Mouse (Mus musculus): ENCODE data around the gene Coro2b. TPM values are rescaled to one million over a fixed set of nuclear protein-coding genes. Genes with fewer than 3 reads are reported as not detected.
"Not testable (repeated sequence)": the region's sequence is repeated elsewhere in the genome, so short reads cannot be mapped to it uniquely, and the experiment has no call there.

The Coro2b gene
- polyA plus RNA-seq, 1 experiment from 2014 or later, result 6.2 TPM

DNA sequence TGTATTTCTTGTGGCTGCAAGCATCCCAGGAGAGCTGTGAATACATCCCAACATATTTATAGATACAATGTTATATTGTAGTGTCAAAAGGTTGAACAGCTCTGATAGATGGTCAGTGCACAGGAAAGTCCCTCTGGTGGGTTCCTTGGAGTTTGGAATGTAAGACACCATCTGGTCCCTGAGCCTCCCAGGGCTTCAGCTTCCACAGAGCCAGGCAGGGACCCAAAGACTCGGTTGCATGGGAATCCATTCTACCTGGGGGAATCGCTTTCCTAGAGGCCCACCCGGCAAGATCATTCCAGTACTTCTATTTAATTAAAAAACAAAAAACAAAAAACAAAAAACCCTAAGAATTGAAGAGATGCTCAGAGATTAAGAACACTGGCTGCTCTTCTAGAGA is 78.4 kb downstream of the Coro2b start:
- H3K4me1 ChIP-seq, result peaks cover 16% of the 10 kb centered on the region
- no peaks in the 10 kb centered on the region for H3K27me3 ChIP-seq (ENCODE audit: low read depth, poor library complexity, severe bottlenecking)
- no peaks in the 10 kb centered on the region for H3K36me3 ChIP-seq
- H3K4me3 ChIP-seq, result no peak overlapping the region
- no peak for DNase-seq (ENCODE audit: low spot score)
- H3K27ac ChIP-seq, result no peak overlapping the region
- 88% methylated on average over 3 of the region's 3 CpGs for WGBS
- no peaks in the 10 kb centered on the region for H3K9me3 ChIP-seq (replicated peaks)

DNA sequence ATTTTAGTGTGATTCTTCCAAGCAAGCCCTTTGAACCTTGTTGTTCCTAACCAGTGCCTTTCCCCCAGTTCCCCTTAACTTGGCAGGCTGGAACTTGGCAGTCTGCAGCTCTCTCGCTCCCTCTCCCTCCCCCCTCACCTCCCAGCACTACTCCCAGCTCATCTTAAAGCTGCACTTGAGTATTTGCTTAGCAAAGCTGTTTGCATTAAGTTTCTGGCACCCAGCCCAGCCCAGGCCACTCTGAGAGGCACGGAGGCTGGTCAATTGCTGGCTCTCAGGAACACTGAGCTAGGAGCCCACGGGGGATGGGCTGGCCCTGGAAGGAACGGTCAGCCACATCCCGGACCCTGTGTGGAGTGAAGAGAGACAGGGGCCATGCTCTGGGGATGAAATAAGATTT is 80.8 kb downstream of the Coro2b start:
- 66% methylated on average over 5 of the region's 5 CpGs for WGBS
- Histone ChIP-seq H3K4me3 (no peak overlapping the region), H3K4me1 (peaks cover 16% of the 10 kb centered on the region), H3K27ac (0 out of 2 replicates have a peak overlapping the region, but pooled peaks have one; percentile 22), H3K27me3 (ENCODE audit: low read depth, poor library complexity, severe bottlenecking) (no peaks in the 10 kb centered on the region), H3K9me3 (replicated peaks) (no peaks in the 10 kb centered on the region), H3K36me3 (no peaks in the 10 kb centered on the region)
- DNase-seq (ENCODE audit: low spot score), result no peak

DNA sequence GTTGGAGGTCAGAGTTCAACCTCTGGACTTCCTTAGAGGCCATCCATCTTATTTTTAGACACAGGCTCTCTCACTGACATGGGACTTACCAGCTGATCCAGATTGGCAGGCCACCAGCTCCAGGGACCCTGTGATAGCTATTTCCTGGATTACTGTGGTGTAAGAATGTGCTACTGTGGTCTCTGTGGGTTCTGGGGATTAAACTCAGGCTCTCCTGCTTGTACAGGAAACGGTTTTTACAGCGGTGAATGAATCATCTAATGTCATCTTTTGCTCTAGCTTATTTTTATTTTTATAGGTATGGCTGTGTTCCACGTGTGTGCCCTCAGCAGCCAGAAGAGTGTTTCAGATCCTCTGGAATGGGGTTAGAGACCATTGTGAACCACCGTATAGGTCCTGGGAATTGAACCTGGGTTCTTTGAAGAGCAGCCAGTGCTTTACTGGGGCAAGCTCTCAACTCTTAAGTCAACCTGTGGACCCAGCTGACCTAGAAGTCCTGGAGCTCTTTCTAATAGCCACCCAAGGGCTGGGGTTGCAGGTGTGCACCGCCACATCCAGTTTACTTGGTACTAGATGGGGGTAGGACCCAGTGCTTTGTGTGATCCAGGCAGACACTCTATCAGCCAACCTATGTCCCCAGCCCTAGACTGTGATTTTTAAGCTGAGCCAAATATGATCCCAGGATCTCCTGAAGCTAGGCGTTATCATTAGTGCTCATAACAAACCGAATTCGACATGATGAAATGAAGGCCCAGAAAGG is 81.5 kb downstream of the Coro2b start:
- peaks cover 16% of the 10 kb centered on the region for H3K4me1 ChIP-seq
- H3K4me3 ChIP-seq, result no peak overlapping the region
- H3K27ac ChIP-seq, result no peak overlapping the region
- 89% methylated on average over 8 of the region's 8 CpGs for WGBS
- no peaks in the 10 kb centered on the region for H3K27me3 ChIP-seq (ENCODE audit: low read depth, poor library complexity, severe bottlenecking)
- DNase-seq (ENCODE audit: low spot score), result no peak
- H3K9me3 ChIP-seq (replicated peaks), result no peaks in the 10 kb centered on the region
- H3K36me3 ChIP-seq, result no peaks in the 10 kb centered on the region

DNA sequence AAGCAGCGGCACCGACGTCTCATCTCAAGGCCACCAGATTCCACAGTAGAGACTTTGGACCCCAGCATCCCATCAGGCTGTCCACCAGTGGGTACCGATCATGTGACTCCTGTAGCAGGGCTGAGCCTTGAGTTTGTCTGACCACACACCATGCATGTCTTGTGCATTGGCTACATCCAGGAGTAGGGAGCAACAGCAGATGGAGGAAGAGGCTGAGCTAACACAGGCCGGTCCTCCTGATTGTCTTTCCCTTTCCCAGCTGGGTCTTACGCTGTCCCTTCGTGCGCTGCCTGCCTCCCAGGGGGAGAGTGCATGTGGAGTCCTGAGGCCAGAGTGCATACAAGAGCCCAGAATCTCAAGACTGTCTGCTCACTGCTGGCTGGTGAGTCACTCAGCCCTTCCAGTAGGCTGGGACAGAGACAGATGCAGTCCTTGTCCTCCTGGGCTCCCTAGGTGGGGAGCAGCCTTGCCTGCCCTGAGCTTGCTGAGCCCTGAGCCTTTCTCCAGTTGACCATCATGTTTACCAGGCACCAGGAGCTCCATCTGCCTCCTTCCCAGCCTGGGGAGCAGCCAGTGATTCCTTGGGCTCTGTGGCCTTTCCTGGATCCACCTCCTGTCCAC is 84.4 kb downstream of the Coro2b start:
- H3K27ac ChIP-seq, result 0 out of 2 replicates have a peak overlapping the region, but pooled peaks have one; percentile 46
- H3K27me3 ChIP-seq (ENCODE audit: low read depth, poor library complexity, severe bottlenecking), result no peaks in the 10 kb centered on the region
- peaks cover 11% of the 10 kb centered on the region for H3K4me1 ChIP-seq
- no peaks in the 10 kb centered on the region for H3K36me3 ChIP-seq
- 90% methylated on average over 8 of the region's 8 CpGs for WGBS
- no peaks in the 10 kb centered on the region for H3K9me3 ChIP-seq (replicated peaks)
- no peak overlapping the region for H3K4me3 ChIP-seq
- DNase-seq (ENCODE audit: low spot score), result no peak

DNA sequence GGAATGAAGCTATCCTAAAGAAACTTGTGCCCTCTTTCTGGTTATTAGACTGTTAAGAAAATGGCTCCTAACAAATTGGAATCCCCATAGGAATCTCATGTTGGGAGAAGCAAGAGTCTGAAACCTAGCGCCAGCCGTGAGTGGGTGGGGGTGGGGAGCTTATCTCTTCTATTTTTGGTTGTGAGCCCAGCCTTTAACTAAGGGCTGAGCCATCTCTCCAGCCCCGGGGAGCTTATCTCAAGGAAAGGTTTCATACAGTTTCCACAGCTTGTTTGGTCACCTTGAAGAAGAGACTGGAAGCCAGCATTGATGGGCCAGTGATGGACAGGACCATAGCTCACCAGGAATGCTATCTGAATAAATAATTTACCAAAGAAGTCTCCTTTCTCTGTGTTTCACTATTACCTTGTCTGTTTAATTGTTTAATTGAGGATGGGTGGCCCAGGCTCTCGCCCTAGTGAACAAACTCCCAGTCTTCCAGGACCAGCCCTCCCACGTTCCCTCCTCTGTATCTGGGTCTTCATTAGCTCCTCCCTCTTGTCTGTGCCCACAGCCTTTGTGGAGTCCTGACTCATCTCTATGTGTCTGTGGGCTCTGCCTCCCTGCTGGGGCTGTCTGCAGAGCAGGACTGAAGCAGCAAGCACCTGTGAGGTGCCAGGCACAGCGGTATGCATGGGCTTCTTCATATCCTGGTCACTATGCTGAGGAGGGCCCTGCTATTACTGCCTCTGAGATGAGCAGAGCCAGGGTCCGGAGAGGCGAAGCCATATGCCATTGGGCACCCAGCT is 85.1 kb downstream of the Coro2b start:
- no peak for DNase-seq (ENCODE audit: low spot score)
- no peaks in the 10 kb centered on the region for H3K9me3 ChIP-seq (replicated peaks)
- no peak overlapping the region for H3K4me3 ChIP-seq
- 80% methylated on average over 8 of the region's 8 CpGs for WGBS
- no peaks in the 10 kb centered on the region for H3K27me3 ChIP-seq (ENCODE audit: low read depth, poor library complexity, severe bottlenecking)
- no peaks in the 10 kb centered on the region for H3K36me3 ChIP-seq
- no peak overlapping the region for H3K27ac ChIP-seq
- H3K4me1 ChIP-seq, result peaks cover 11% of the 10 kb centered on the region

DNA sequence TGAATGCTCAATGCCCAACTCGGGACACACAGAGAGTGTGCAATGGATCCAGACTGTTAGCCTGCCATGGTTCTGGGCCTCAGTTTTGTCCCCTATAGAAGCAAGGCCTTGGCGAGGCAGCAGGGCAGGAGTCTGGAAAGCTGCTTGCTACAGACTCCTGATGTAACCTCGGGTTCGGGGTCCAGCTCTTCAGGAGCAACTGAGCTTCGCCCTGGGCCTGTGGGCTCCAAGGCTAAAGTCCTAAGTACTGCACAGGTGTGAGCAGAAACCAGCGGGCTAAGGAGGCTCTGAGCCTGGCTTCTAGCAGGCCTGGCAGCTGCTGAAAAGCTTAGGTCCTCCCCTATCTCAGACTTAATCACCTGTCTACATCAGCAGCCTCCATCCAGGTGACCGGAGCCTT is 86.0 kb downstream of the Coro2b start:
- Histone ChIP-seq H3K4me3 (no peak overlapping the region), H3K27ac (no peak overlapping the region), H3K27me3 (ENCODE audit: low read depth, poor library complexity, severe bottlenecking) (no peaks in the 10 kb centered on the region), H3K9me3 (replicated peaks) (no peaks in the 10 kb centered on the region), H3K36me3 (no peaks in the 10 kb centered on the region), H3K4me1 (peaks cover 8% of the 10 kb centered on the region; the same call in 1 of the 2 replicates)
- no peak for DNase-seq (ENCODE audit: low spot score)
- 88% methylated on average over 7 of the region's 7 CpGs for whole genome bisulfite sequencing

DNA sequence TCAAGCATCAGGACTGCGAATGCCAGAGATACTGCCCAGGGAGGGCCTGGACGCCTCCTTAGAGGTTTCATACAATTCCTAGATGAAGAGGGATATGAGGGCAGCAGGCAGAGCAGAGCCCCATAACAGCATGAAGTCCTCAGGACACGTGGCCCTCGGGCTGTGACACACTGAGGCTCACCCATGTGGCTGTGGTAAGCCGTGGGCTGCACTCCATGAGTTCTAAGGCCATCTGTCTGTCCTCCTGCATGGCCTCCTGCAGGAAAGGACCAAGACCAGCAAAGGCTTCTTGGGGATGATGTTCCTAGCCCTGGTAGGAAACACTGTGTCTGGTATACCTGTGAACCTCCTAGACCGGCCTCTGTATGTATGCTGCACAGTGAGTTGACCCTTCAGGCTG is 86.5 kb downstream of the Coro2b start:
- 83% methylated on average over 6 of the region's 6 CpGs for WGBS
- no peaks in the 10 kb centered on the region for H3K27me3 ChIP-seq (ENCODE audit: low read depth, poor library complexity, severe bottlenecking)
- no peak for DNase-seq (ENCODE audit: low spot score)
- H3K27ac ChIP-seq, result no peak overlapping the region
- no peak overlapping the region for H3K4me3 ChIP-seq
- H3K4me1 ChIP-seq, result peaks cover 3% of the 10 kb centered on the region; the same call in 1 of the 2 replicates
- H3K36me3 ChIP-seq, result no peaks in the 10 kb centered on the region
- no peaks in the 10 kb centered on the region for H3K9me3 ChIP-seq (replicated peaks)

DNA sequence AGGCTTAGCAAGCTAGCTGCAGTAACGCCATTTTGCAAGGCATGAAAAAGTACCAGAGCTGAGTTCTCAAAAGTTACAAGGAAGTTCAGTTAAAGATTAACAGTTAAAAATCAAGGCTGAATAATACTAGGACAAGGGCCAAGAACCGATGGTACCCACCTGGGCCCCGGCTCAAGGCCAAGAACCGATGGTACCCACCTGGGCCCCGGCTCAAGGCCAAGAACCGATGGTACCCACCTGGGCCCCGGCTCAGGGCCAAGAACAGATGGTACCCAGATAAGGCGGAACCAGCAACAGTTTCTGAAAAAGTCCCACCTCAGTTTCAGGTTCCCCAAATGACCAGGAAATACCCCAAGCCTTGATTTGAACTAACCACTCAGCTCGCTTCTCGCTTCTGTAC is 89.5 kb downstream of the Coro2b start:
- H3K36me3 ChIP-seq; H3K27ac ChIP-seq; DNase-seq (ENCODE audit: low spot score); H3K27me3 ChIP-seq (ENCODE audit: low read depth, poor library complexity, severe bottlenecking); H3K9me3 ChIP-seq (replicated peaks); H3K4me3 ChIP-seq; H3K4me1 ChIP-seq: not testable (repeated sequence)
- WGBS, result 96% methylated on average over 7 of the region's 10 CpGs

DNA sequence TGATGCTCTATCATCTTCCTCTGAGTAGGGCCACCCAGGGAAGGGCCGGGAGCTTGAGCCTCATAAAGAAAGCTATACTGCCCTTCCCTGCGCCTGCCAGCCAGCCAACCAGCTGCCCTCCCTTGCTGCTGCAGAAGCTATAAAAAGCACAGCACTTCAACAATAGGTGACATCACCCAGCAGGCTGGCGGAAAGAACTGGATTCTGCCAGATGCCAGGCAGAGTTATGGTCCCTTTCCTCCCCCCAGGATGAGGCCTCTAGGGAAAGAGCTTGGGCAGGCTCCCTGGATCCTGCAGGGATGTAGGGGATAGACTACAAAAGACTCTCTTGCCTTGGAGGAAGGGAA is 98.1 kb downstream of the Coro2b start:
- Histone ChIP-seq H3K9me3 (replicated peaks) (no peaks in the 10 kb centered on the region), H3K27ac (peak overlapping the region; percentile 74), H3K4me3 (no peak overlapping the region), H3K4me1 (peaks cover 27% of the 10 kb centered on the region), H3K27me3 (ENCODE audit: low read depth, poor library complexity, severe bottlenecking) (no peaks in the 10 kb centered on the region), H3K36me3 (no peaks in the 10 kb centered on the region)
- no peak for DNase-seq (ENCODE audit: low spot score)
- 53% methylated on average over 3 of the region's 3 CpGs for WGBS

DNA sequence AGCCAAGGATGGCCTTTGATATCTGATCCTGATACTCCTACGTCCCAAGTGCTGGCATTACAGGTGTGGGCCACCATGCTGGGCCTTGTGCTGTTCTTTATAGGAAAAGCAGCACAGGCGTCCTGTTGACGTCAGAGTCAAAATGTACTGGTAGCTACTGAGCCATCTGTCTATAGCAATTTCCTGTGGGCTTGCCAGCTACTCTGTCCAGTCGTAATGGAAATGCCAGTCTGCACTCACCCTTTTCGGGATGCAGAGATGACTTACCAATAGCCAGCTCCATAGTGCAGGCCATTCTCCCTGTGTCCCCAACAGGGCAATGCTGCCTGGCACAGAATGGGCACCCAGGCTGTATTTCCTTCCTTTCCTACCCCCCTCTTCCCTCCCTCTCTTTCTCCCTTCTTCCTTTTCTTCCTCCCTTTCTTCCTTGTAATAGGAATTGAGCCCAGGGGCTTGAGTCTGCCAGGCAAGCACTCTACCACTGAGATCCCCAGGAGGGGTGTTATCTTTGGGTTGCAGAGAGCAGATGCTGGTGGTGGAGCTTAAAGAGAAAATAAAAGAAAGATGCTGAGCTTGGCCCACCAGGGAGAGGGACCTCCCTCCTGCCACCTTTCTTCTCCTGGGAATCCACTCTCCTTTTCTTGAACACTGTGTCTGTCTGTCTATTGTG is 98.6 kb downstream of the Coro2b start:
- peak overlapping the region; percentile 74 for H3K27ac ChIP-seq
- WGBS, result 77% methylated on average over 5 of the region's 5 CpGs
- no peak for DNase-seq (ENCODE audit: low spot score)
- no peaks in the 10 kb centered on the region for H3K36me3 ChIP-seq
- H3K4me1 ChIP-seq, result peaks cover 27% of the 10 kb centered on the region
- H3K27me3 ChIP-seq (ENCODE audit: low read depth, poor library complexity, severe bottlenecking), result no peaks in the 10 kb centered on the region
- no peaks in the 10 kb centered on the region for H3K9me3 ChIP-seq (replicated peaks)
- H3K4me3 ChIP-seq, result no peak overlapping the region

DNA sequence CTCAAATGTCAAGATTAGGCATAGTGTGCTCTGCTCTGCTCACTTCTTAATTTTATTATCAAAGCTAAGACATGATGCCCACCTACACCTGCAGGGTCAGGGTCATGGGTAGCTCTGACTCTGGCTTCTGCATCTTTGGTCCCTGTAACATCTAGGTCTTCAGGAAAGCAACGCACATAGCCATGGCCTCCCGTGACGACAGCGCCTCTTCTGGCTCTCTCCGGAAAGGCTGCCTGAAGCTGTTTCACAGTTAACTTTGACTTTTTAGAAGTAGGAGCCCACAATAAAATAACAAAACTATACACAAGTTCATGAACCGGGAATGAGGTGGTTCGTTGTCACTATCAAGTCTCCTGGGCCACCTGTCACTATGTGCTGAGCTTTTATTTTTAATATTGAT is 99.4 kb downstream of the Coro2b start:
- Histone ChIP-seq H3K9me3 (replicated peaks) (no peaks in the 10 kb centered on the region), H3K36me3 (no peaks in the 10 kb centered on the region), H3K4me3 (no peak overlapping the region), H3K27me3 (ENCODE audit: low read depth, poor library complexity, severe bottlenecking) (no peaks in the 10 kb centered on the region), H3K27ac (no peak overlapping the region), H3K4me1 (peaks cover 34% of the 10 kb centered on the region)
- DNase-seq (ENCODE audit: low spot score), result no peak
- 92% methylated on average over 7 of the region's 7 CpGs for WGBS

DNA sequence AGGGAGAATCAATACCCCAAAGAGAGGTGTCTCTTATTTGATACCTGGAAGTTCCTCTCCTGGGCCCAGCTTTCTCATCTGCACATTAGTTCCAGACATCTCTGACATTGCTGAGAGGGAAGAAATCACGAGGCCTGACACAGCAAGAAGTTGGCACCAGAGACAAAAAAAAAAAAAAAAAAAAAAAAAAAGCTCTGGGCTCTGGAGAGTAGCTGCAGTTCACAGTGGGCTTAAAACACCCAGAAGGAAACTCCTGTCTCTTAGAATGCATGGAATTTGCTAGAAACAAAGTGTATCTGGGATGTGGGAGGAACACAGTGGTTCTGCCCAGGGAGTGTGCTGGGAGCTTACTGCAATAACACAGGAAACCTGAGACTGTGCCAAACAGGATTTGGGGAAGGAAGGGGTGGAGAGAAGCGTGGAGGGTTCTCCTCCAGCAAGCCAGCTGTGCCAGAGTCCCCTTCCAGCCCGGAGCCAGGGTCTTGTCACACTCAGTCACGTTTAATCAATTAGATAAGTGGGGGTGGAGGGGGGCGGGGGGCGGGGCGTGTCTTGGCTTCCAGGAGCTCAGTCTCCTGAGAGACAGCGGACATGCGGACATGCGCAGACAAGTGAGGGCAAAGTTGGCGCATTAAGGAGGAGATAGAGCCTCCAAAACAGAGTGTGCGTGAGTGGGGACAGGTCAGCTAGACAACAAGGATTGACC is 101.1 kb downstream of the Coro2b start:
- Histone ChIP-seq H3K4me1 (peaks cover 40% of the 10 kb centered on the region), H3K9me3 (replicated peaks) (no peaks in the 10 kb centered on the region), H3K27ac (peak overlapping the region; percentile 70), H3K27me3 (ENCODE audit: low read depth, poor library complexity, severe bottlenecking) (no peaks in the 10 kb centered on the region), H3K36me3 (no peaks in the 10 kb centered on the region), H3K4me3 (peak overlapping the region; percentile 23)
- DNase-seq (ENCODE audit: low spot score), result peak; percentile 81
- 15% methylated on average over 12 of the region's 12 CpGs for WGBS

All from limb, embryonic 10.5 days (tissue).